Mouse (Mus musculus): ENCODE results near the gene Prdx6b.

Prdx6b gene

GRCm38 (mm10) chr2:80292172-80292571 lies at the start of gene Prdx6b:
Prdx6b (plus strand) TSS chr2:80292472.
- no peak for DNase-seq

GRCm38 (mm10) chr2:80247466-80247865 lies 44.8 kb upstream of the Prdx6b start:
- DNase-seq: no peak

GRCm38 (mm10) chr2:80247868-80248267 lies 44.4 kb upstream of the Prdx6b start:
- DNase-seq: no peak

GRCm38 (mm10) chr2:80259888-80260672 lies 32.2 kb upstream of the Prdx6b start:
- no peak for DNase-seq

GRCm38 (mm10) chr2:80266894-80267293 lies 25.4 kb upstream of the Prdx6b start:
- peak; percentile 68 for DNase-seq

- peak; percentile 15 for DNase-seq
These were observed 24.2 kb upstream of the Prdx6b start for GRCm38 (mm10) chr2:80268053-80268452.

DNA sequence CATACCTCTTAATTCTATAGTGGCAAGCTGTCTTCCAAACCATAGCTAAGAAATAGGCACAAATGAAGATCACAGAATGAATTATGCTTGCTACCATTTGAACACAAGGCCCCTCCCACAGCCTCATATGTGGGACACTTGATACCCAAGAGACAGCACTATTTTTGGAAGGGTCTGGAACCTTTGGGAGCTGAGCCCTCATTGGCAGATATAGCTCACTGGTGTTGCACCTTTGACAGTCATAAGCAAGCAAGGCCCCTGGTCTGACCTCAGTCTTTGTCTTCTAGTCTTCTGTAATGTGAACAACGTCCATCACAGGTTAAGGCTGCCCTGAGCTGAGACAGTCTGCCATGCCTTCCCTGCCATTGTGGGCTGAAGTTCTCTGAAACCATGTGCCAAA lies 20.8 kb upstream of the Prdx6b start:
- DNase-seq: no peak

- DNase-seq: no peak
These were observed 19.2 kb upstream of the Prdx6b start for GRCm38 (mm10) chr2:80273038-80273437.

- DNase-seq: no peak
These were observed 18.5 kb upstream of the Prdx6b start for GRCm38 (mm10) chr2:80273763-80274162.

- DNase-seq: peak; percentile 48
These were observed 17.1 kb upstream of the Prdx6b start for GRCm38 (mm10) chr2:80275136-80275535.

GRCm38 (mm10) chr2:80282214-80282613 lies 10.1 kb upstream of the Prdx6b start:
- no peak for DNase-seq

DNA sequence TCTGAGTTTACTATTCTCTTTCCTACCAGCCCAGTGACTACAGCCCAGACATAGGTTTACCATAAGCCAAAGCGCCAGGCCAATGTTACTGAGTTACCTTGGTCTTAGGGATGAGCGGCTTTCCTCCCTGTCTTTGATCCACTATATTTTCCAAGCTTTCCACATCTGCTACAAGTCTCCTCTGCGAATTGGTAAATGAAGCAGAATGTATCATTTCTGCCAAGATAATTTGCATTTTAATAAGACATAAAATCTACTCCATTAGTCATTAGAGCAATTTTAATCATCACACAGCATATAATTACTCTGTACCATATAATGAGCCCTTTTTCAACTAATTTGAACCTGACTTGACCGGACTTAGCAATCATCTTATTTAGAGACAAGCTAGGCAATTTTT lies 5.9 kb upstream of the Prdx6b start:
- no peak for DNase-seq

- DNase-seq: no peak
These were observed 6.1 kb downstream of the Prdx6b start for GRCm38 (mm10) chr2:80298334-80298733.

DNA sequence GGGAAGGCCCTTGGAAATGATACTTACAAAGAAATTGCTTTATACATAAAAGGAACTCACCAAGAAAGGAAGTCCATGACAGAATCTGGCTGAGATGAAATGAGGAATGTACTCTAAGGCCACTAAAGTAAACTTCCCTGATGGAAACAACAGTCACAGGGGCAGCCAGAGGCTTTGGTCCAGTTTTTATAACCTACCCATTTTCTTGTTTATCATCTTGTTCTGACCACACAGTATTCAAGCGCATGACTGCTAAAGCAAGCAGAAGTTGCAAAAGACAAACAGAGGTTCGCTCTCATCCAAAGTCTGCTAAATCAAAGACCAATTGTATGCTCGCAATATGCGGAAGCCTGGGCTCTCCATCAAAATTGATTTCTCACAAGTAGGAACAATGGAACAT lies 8.5 kb downstream of the Prdx6b start:
- peak; percentile 29 for DNase-seq

- DNase-seq: no peak
These were observed 11.7 kb downstream of the Prdx6b start for GRCm38 (mm10) chr2:80303957-80304356.

DNA sequence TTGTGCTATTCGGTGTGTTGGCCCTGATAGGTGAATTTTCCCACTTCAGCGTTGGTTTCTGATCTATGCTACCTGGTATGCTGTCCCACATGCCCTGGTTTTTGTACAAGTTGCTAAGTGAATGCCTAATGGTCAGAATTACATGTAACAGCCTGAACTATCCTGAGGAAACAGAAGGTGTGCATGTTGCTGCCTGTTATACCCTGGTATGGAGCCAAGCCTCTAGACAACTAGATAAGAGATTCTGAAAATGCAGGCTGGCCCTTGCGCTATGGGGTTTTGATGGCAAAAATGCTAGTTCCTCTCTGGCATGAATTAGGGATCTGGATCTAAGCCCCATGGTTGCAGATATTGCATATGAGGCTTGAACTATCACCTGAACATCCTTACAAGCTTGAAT lies 15.4 kb downstream of the Prdx6b start:
- no peak for DNase-seq

DNA sequence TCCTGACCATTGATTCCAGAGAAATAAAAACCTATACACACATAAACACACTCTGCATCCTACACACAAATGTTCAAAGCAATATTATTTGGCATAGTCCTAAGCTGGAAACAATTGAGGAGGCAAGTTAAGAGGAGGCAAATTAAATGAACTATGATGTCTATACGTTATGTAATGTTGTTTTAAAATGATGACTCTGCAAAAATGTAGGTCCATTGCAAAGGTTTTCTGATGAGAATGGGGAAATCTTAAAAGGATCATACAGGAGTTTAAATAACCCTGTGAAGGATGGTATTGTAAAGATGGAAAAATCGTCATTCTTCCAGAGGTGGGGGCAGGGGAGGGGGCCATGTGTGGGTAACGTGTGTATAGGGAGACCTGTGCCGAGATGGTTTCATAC lies 17.5 kb downstream of the Prdx6b start:
- DNase-seq: no peak

GRCm38 (mm10) chr2:80310772-80311171 lies 18.5 kb downstream of the Prdx6b start:
- no peak for DNase-seq

DNA sequence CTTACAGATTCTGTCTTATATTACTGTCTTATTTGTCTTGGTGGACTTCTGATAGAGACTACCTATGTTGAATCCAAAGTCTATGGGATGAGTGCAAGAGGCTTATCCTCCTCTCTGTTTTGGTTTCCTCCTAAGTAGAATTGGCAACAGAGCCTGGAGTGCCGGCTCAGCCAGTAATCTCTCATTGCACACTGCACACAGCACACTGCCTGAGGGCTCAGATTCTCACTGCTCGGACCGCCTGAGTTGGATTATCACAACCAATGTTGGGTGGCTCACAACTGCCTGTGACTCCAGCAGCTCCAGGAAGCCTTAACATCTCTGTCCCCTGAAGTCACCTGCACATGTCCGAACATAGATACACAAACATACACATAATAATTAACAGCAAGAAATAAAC lies 19.1 kb downstream of the Prdx6b start:
- no peak for DNase-seq

GRCm38 (mm10) chr2:80314201-80314600 lies 21.9 kb downstream of the Prdx6b start:
- no peak for DNase-seq

DNA sequence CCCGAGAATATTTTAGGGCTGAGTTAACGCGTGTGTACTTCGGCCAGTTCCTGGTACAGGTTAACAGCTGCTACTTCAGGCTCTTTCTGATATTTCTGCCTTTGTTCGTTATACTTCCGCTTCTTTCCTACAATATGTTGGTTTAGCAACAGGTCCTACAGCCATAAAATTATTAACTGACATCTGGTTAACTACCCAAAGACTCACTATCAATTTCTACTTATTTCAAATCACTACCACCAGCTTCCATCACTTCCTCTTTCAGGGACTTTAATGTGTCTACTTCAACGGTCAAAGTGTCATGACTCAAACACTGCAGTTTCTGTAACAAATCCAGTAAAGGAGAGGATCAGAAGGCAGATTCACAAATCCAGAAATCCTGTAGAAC lies 22.6 kb downstream of the Prdx6b start:
- DNase-seq: no peak

DNA sequence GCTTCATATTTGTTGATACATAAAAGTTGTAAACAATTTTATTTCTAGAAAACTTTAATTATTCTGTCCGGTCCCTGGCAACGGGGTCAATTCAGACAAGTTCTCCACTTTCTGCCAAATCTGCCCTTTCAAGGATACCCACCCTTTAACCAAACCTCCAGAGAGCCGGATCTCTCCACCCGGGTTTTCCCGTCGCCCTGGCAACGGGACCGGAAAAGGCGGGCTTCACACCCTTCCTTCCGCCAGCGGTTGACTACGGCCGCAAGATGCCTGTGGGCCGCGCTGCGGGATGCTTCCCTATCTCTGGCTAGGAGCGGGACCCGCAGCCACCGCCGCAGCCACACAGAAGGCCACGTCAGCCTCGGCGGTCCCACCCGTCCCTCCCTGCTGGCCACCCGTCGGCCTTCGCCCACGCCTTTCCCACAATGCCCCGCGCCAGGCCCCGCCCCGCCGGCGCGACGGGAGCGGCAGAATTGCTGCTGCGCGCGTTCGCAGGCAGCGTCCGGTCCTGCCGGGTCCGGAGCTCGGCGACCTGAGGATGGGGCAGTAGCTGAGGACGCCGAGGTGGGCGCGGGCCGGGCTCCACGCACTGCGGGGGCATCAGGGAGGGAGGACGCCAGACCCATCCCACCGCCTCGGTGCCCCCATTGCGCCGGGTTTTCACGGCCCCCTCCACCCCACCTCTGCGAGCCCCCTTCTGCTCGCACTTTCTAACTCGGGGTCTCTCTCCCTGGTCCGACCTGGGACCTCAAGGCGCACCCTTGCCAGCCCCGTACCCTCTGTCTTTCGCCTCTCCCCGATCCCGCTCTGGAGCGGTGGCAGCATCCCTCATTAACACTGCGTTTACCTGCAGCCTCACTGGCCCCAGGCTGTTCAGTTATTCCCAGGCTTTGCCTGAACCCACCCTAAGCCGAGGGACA lies 23.2 kb downstream of the Prdx6b start, which contains the start of gene Dnajc10:
Gene Dnajc10 (plus strand): TSS at position 225 of the 920 bp plus-strand sequence.
- peak; percentile 93 for DNase-seq

DNA sequence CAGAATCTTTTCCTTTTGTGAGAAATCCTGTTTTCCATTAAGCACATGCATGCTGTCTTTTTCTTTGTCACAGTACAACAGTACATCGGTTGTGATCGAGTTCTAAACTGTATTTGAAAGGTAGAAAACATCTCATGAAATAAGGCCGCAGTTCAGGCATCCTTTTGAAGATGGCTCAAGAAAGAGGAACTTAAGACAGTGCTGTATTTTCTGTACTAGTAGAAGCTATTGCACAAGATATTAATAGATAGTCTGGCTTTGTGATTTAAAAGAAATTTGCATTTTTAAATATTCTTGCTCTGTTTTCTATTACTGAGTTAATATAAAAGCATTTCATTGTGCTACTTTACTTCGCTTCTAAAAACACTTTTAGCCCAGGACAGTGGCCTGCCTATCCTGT lies 30.6 kb downstream of the Prdx6b start:
- no peak for DNase-seq

DNA sequence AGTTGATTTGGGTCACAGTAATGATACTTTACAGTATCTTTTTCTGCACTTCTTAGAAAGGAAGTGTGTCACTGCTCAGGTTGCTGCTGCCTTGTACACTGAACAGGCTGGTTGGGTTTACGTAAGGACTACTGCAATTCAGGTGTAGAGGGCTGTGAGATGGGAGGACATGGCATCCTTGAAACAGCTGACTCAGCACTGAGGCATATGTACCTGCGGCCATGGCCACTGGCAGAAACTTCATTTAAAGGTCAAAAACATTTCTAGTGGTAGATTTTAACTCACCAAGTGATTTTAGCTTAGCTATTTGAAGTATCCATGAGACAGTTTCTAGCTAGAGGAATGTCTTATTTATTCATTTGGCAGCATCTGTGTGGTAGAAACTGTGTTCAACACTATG lies 33.5 kb downstream of the Prdx6b start:
- DNase-seq: no peak

Data from lung, postnatal 36 days (tissue).